ENCODE assay signal across 8 mouse cellular contexts in genomic region chr15:96638173-96638572, GRCm38 (mm10). TPM values are rescaled to one million over a fixed set of nuclear protein-coding genes. Genes with fewer than 3 reads are reported as not detected.
DNase-seq lines count a peak whose midpoint lies in the region; ATAC-seq lines count a peak whose summit lies in the region.

No protein-coding gene starts in this region.

- peaks cover 31% of the 10 kb centered on the region for H3K4me1 ChIP-seq in midbrain, embryonic 13.5 days (replicated peaks)
- peaks cover 16% of the 10 kb centered on the region for H3K4me1 ChIP-seq in midbrain, embryonic 11.5 days (ENCODE audit: control insufficient read depth, insufficient read depth, low read length)
- H3K4me1 ChIP-seq in hindbrain, embryonic 15.5 days (replicated peaks), result peaks cover 28% of the 10 kb centered on the region

- 77% methylated on average over 10 of the region's 10 CpGs for WGBS in midbrain, embryonic 13.5 days
- 81% methylated on average over 10 of the region's 10 CpGs for WGBS in midbrain, embryonic 11.5 days
- WGBS in hindbrain, embryonic 15.5 days, result 64% methylated on average over 10 of the region's 10 CpGs

- no peak overlapping the region for H3K9ac ChIP-seq in midbrain, embryonic 13.5 days (replicated peaks)
- H3K9ac ChIP-seq in midbrain, embryonic 11.5 days (ENCODE audit: low read length), result no peak overlapping the region
- no peak overlapping the region for H3K9ac ChIP-seq in hindbrain, embryonic 15.5 days

- H3K36me3 ChIP-seq in midbrain, embryonic 13.5 days, result peaks cover 52% of the 10 kb centered on the region
- H3K36me3 ChIP-seq in midbrain, embryonic 11.5 days (ENCODE audit: control insufficient read depth, insufficient read depth, low read length), result peaks cover 38% of the 10 kb centered on the region
- peaks cover 9% of the 10 kb centered on the region; the same call in 1 of the 2 replicates for H3K36me3 ChIP-seq in hindbrain, embryonic 15.5 days

- ATAC-seq in midbrain, embryonic 13.5 days, result no peak
- no peak for ATAC-seq in midbrain, embryonic 11.5 days (ENCODE audit: low FRiP score)
- ATAC-seq in hindbrain, embryonic 15.5 days (ENCODE audit: low FRiP score, low read depth), result no peak

- DNase-seq in midbrain, embryonic 11.5 days (ENCODE audit: low spot score, missing footprints), result no peak
- DNase-seq in brain, adult 2 months (ENCODE audit: low read depth, low spot score), result peak; percentile 47
- DNase-seq in monocyte, adult 2 months (ENCODE audit: low read depth in 1 of 2, low spot score in 2 of 2), result peak; percentile 76 to 83
- DNase-seq in left cerebral cortex, postnatal 36 days (ENCODE audit: low spot score in 2 of 2), result no peak
- DNase-seq in left cerebral cortex, adult 9 months (ENCODE audit: low spot score in 2 of 2), result no peak
- DNase-seq in kidney, postnatal 36 days, result no peak

- H3K27me3 ChIP-seq in midbrain, embryonic 13.5 days, result no peaks in the 10 kb centered on the region
- H3K27me3 ChIP-seq in midbrain, embryonic 11.5 days (ENCODE audit: control insufficient read depth, insufficient read depth, low read length), result no peaks in the 10 kb centered on the region
- H3K27me3 ChIP-seq in hindbrain, embryonic 15.5 days, result no peaks in the 10 kb centered on the region

- H3K9me3 ChIP-seq in midbrain, embryonic 13.5 days, result peaks cover 21% of the 10 kb centered on the region; the same call in 1 of the 2 replicates
- peaks cover 19% of the 10 kb centered on the region for H3K9me3 ChIP-seq in midbrain, embryonic 11.5 days (ENCODE audit: control insufficient read depth, low read length)
- H3K9me3 ChIP-seq in hindbrain, embryonic 15.5 days, result no peaks in the 10 kb centered on the region

- H3K27ac ChIP-seq in midbrain, embryonic 13.5 days, result no peak overlapping the region
- H3K27ac ChIP-seq in midbrain, embryonic 11.5 days (ENCODE audit: low read depth, low read length), result no peak overlapping the region
- 0 out of 2 replicates have a peak overlapping the region, but pooled peaks have one; percentile 10 for H3K27ac ChIP-seq in hindbrain, embryonic 15.5 days (replicated peaks)

- H3K4me2 ChIP-seq in midbrain, embryonic 13.5 days (replicated peaks), result 0 out of 2 replicates have a peak overlapping the region, but pooled peaks have one; percentile 86
- no peak overlapping the region for H3K4me2 ChIP-seq in midbrain, embryonic 11.5 days
- H3K4me2 ChIP-seq in hindbrain, embryonic 15.5 days, result peak overlapping the region; percentile 88

- intact Hi-C loops in left cerebral cortex, postnatal 36 days (cut with DNase I), result no loop called here

- no peak overlapping the region for H3K4me3 ChIP-seq in midbrain, embryonic 13.5 days (replicated peaks)
- no peak overlapping the region for H3K4me3 ChIP-seq in midbrain, embryonic 11.5 days (ENCODE audit: low read depth, low read length)
- no peak overlapping the region for H3K4me3 ChIP-seq in hindbrain, embryonic 15.5 days

RNA-seq across cellular contexts. Expression of gene Slc38a1, which starts 4.5 kb away (rescaled TPM):
- 156 and 159 TPM in 2 replicates for polyA plus RNA-seq in midbrain, embryonic 13.5 days (2015; fragmentation: Nextera tagmentation; extraction: Ambion mirVana)
- 109 TPM in 2 replicates for polyA plus RNA-seq in midbrain, embryonic 11.5 days (2014; fragmentation: Nextera tagmentation; extraction: Ambion mirVana)
- polyA plus RNA-seq in hindbrain, embryonic 15.5 days (2015; fragmentation: Nextera tagmentation; extraction: Ambion mirVana), result 134 and 138 TPM in 2 replicates
- total RNA-seq in left cerebral cortex, postnatal 36 days (2021), result 100 to 1,000 TPM; 103 TPM

Comparison
In these comparisons a context has a peak if more than half of its experiments do, and no peak if none do; other contexts are left out.
1. DNase-seq: peak in brain, adult 2 months (single experiment) and monocyte, adult 2 months (2 of 2); none in midbrain, embryonic 11.5 days (single experiment), left cerebral cortex, postnatal 36 days (0 of 2), left cerebral cortex, adult 9 months (0 of 2) and kidney, postnatal 36 days (0 of 2).